Mouse (Mus musculus) small intestine, adult 2 months (tissue): ENCODE measurements at regions not wholly inside any gene's neighbourhood (a gene's known extent, or its start where the extent isn't known, plus 50 kb on each side); places are given as distances from the start of the nearest gene placed in this dataset.

ENCODE experiments used
- H3K27ac ChIP-seq: fragments of 200-500 bp; 2 replicates; pipeline ENCODE4 v1.5.1; 2012; ENCODE audit warnings: low read depth, low read length, control low read depth, inconsistent platforms; ENCODE audit not compliant: insufficient read depth
- H3K27me3 ChIP-seq: fragments of 200-500 bp; 2 replicates; pipeline ENCODE4 v1.6.1; 2012; ENCODE audit warnings: mild to moderate bottlenecking, moderate library complexity, low read length, inconsistent platforms; ENCODE audit not compliant: control insufficient read depth, insufficient read depth
- H3K36me3 ChIP-seq: fragments of 200-500 bp; 2 replicates; pipeline ENCODE4 v1.6.1; 2012; ENCODE audit warnings: mild to moderate bottlenecking, low read length, control low read depth, inconsistent platforms; ENCODE audit not compliant: control insufficient read depth, insufficient read depth
- H3K4me1 ChIP-seq: fragments of 200-500 bp; 2 replicates; pipeline ENCODE4 v1.6.1; 2012; ENCODE audit warnings: low read length, inconsistent platforms, mixed read lengths; ENCODE audit not compliant: control insufficient read depth, insufficient read depth, insufficient read length
- H3K4me3 ChIP-seq: fragments of 200-500 bp; 2 replicates; pipeline ENCODE4 v1.5.1; 2012; ENCODE audit warnings: low read depth, mild to moderate bottlenecking, control low read depth, inconsistent platforms, low read length, moderate library complexity
- CTCF ChIP-seq: fragments of 200-500 bp; IDR thresholded peaks from 2 replicates; pipeline ENCODE4 v1.5.1; 2012; ENCODE audit warnings: low read depth, mild to moderate bottlenecking, control low read depth, inconsistent platforms, low read length, moderate library complexity, mixed read lengths; ENCODE audit not compliant: insufficient replicate concordance, insufficient read length; ENCODE audit errors: extremely low read depth
- POLR2A ChIP-seq: fragments of 200-500 bp; IDR thresholded peaks from 2 replicates; pipeline ENCODE4 v1.6.1; 2012; ENCODE audit warnings: low read depth, mild to moderate bottlenecking, control low read depth, inconsistent platforms, low read length, moderate library complexity
- WGBS: fragments of 180-500 bp; shearing (Covaris S2); methylation state at CpG from one replicate; pipeline ENCODE4 v1.1.7; 2018; 5-methylcytosine and 5-hydroxymethylcytosine counted together

- Histone ChIP-seq H3K4me3 (no peak overlapping the region), H3K4me1 (no peaks in the 10 kb centered on the region), H3K36me3 (no peaks in the 10 kb centered on the region), H3K27me3 (no peaks in the 10 kb centered on the region), H3K27ac (no peak overlapping the region)
- TF ChIP-seq CTCF (no peak), POLR2A (no peak)
- 64% methylated on average over 1 of the region's 1 CpGs for WGBS
These were observed 274.6 kb downstream of the Ipo11 start for GRCm38 (mm10) chr13:106662195-106662594.

GRCm38 (mm10) chr13:106649363-106649762, 287.4 kb downstream of the Ipo11 start:
- TF ChIP-seq CTCF (no peak), POLR2A (no peak)

GRCm38 (mm10) chr13:106643302-106643975, 293.3 kb downstream of the Ipo11 start:
- Histone ChIP-seq H3K36me3 (no peaks in the 10 kb centered on the region), H3K4me1 (no peaks in the 10 kb centered on the region), H3K27me3 (no peaks in the 10 kb centered on the region), H3K27ac (no peak overlapping the region), H3K4me3 (no peak overlapping the region)
- TF ChIP-seq CTCF (no peak), POLR2A (no peak)
- 67% methylated on average over 5 of the region's 5 CpGs for WGBS

More at GRCm38 (mm10) chr13:106649363-106649762, 287.4 kb downstream of the Ipo11 start:
- H3K4me1 ChIP-seq = no peaks in the 10 kb centered on the region
- no peak overlapping the region for H3K4me3 ChIP-seq
- no peaks in the 10 kb centered on the region for H3K27me3 ChIP-seq
- H3K27ac ChIP-seq = no peak overlapping the region
- H3K36me3 ChIP-seq = no peaks in the 10 kb centered on the region

GRCm38 (mm10) chr13:106638706-106639385, 297.9 kb downstream of the Ipo11 start:
- Histone ChIP-seq H3K4me1 (no peaks in the 10 kb centered on the region), H3K27ac (no peak overlapping the region), H3K27me3 (no peaks in the 10 kb centered on the region), H3K36me3 (no peaks in the 10 kb centered on the region), H3K4me3 (no peak overlapping the region)
- TF ChIP-seq CTCF = no peak
- no peak for TF ChIP-seq POLR2A
- WGBS = 75% methylated on average over 7 of the region's 7 CpGs

GRCm38 (mm10) chr13:106591729-106592128, 345.0 kb downstream of the Ipo11 start:
- H3K4me3 ChIP-seq = no peak overlapping the region
- H3K27me3 ChIP-seq = no peaks in the 10 kb centered on the region
- H3K27ac ChIP-seq = no peak overlapping the region
- no peaks in the 10 kb centered on the region for H3K36me3 ChIP-seq
- WGBS = 63% methylated on average over 2 of the region's 2 CpGs
- H3K4me1 ChIP-seq = no peaks in the 10 kb centered on the region
- TF ChIP-seq POLR2A (no peak), CTCF (no peak)

- WGBS = 81% methylated on average over 9 of the region's 9 CpGs
- TF ChIP-seq CTCF (no peak), POLR2A (no peak)
- H3K27ac ChIP-seq = no peak overlapping the region
These were observed 368.9 kb downstream of the Ipo11 start for GRCm38 (mm10) chr13:106567658-106568359.

GRCm38 (mm10) chr13:106562588-106562987, 374.2 kb downstream of the Ipo11 start:
- no peak overlapping the region for H3K4me3 ChIP-seq
- no peaks in the 10 kb centered on the region for H3K4me1 ChIP-seq
- H3K36me3 ChIP-seq = no peaks in the 10 kb centered on the region
- H3K27me3 ChIP-seq = no peaks in the 10 kb centered on the region
- WGBS = 78% methylated on average over 1 of the region's 1 CpGs
- H3K27ac ChIP-seq = no peak overlapping the region
- TF ChIP-seq CTCF (no peak), POLR2A (no peak)

More at GRCm38 (mm10) chr13:106567658-106568359, 368.9 kb downstream of the Ipo11 start:
- no peaks in the 10 kb centered on the region for H3K27me3 ChIP-seq
- no peaks in the 10 kb centered on the region for H3K36me3 ChIP-seq
- no peaks in the 10 kb centered on the region for H3K4me1 ChIP-seq
- no peak overlapping the region for H3K4me3 ChIP-seq
